ENCODE assay signal across 23 mouse cellular contexts in genomic region chrX:36513231-36513630, GRCm38 (mm10). TPM values are rescaled to one million over a fixed set of nuclear protein-coding genes. Genes with fewer than 3 reads are reported as not detected.
DNase-seq lines count a peak whose midpoint lies in the region; ATAC-seq lines count a peak whose summit lies in the region.
"Had no signal": no experiment of that assay in that cellular context is flagged by ENCODE, and none has a peak within 500 bp of the region (broad histone marks: within the 10 kb centered on the region; RNA-seq: fewer than 3 reads in every experiment).

No protein-coding gene starts in this region.

- WGBS in heart, embryonic 10.5 days = 61% methylated on average over 9 of the region's 9 CpGs

- ATAC-seq in CD4-positive, CD25-positive, alpha-beta regulatory T cell, adult 4 months = no peak
- ATAC-seq: forebrain, embryonic 16.5 days; hindbrain, postnatal 0 days; intestine, postnatal 0 days had no signal

- H3K27ac ChIP-seq in heart, embryonic 10.5 days = no peak overlapping the region
- H3K27ac ChIP-seq: heart, embryonic 13.5 days; hindbrain, embryonic 10.5 days; hindbrain, postnatal 0 days; kidney, postnatal 0 days; limb, embryonic 13.5 days; liver, embryonic 14.5 days had no signal

- no peaks in the 10 kb centered on the region for H3K9me3 ChIP-seq in heart, embryonic 10.5 days
- H3K9me3 ChIP-seq: G1E; heart, embryonic 13.5 days; hindbrain, embryonic 10.5 days; limb, embryonic 13.5 days had no signal

- no peaks in the 10 kb centered on the region for H3K27me3 ChIP-seq in heart, embryonic 10.5 days (ENCODE audit: insufficient read depth, poor library complexity, severe bottlenecking)
- H3K27me3 ChIP-seq: heart, embryonic 13.5 days; limb, embryonic 13.5 days had no signal

- peak; percentile 20 for DNase-seq in adrenal gland, postnatal 14 days
- no peak for DNase-seq in adrenal gland, adult 8-10 months
- peak; percentile 9 to 36 for DNase-seq in heart, adult 18-20 months
- DNase-seq in heart, embryonic 10.5 days (ENCODE audit: low spot score) = no peak
- DNase-seq in lung, postnatal 10 days = peak; percentile 12
- no peak for DNase-seq in lung, postnatal 36 days
- DNase-seq in heart, postnatal 4 days = peak; percentile 6
- DNase-seq: cerebellum, adult 9-10 months; lung, postnatal 4 days; right cerebral cortex, postnatal 14 days; spleen, adult 18-20 months; thymus, adult 2 months had no signal

- no peak overlapping the region for H3K4me3 ChIP-seq in heart, embryonic 10.5 days
- H3K4me3 ChIP-seq: heart, embryonic 13.5 days; hindbrain, embryonic 10.5 days; limb, embryonic 13.5 days had no signal

- H3K4me1 ChIP-seq in heart, embryonic 10.5 days = no peaks in the 10 kb centered on the region
- H3K4me1 ChIP-seq: heart, embryonic 13.5 days; hindbrain, embryonic 10.5 days; limb, embryonic 13.5 days had no signal

- no peaks in the 10 kb centered on the region for H3K36me3 ChIP-seq in heart, embryonic 10.5 days
- H3K36me3 ChIP-seq: G1E; heart, embryonic 13.5 days; hindbrain, embryonic 10.5 days; limb, embryonic 13.5 days had no signal

RNA-seq across cellular contexts. Expression of gene Gm14569, which starts 21.6 kb away (rescaled TPM):
- not detected in 2 replicates for total RNA-seq in adrenal gland, postnatal 14 days (2021)
- total RNA-seq in adrenal gland, adult 8-10 months (2022) = under 1 TPM in 2 of 4 experiments, not detected in 2; 0.28 to 0.61 TPM
- total RNA-seq in heart, adult 18-20 months (2021) = not detected
- not detected in 2 replicates for polyA plus RNA-seq in heart, embryonic 10.5 days (2016; fragmentation: Nextera tagmentation; extraction: Ambion mirVana)
- not detected for total RNA-seq in heart, postnatal 4 days (2021)
- not detected for polyA plus RNA-seq in CD4-positive, CD25-positive, alpha-beta regulatory T cell, adult 4 months (2017; shearing (Covaris generic))
- polyA plus RNA-seq: embryonic facial prominence, embryonic 14.5 days; forebrain, embryonic 16.5 days; G1E; heart, embryonic 13.5 days; hindbrain, embryonic 10.5 days; hindbrain, postnatal 0 days; intestine, postnatal 0 days; kidney, postnatal 0 days; limb, embryonic 13.5 days; liver, embryonic 14.5 days had no signal

Comparison
In these comparisons a context has a peak if more than half of its experiments do, and no peak if none do; other contexts are left out.
1. DNase-seq: peak in adrenal gland, postnatal 14 days (single experiment), heart, adult 18-20 months (2 of 2), lung, postnatal 10 days (single experiment) and heart, postnatal 4 days (single experiment); none in adrenal gland, adult 8-10 months (single experiment), heart, embryonic 10.5 days (single experiment) and lung, postnatal 36 days (single experiment).